Mouse (Mus musculus) left cerebral cortex, adult 18-20 months (tissue): Measurements from ENCODE around the gene Gm609. TPM values are rescaled to one million over a fixed set of nuclear protein-coding genes. Genes with fewer than 3 reads are reported as not detected.

ENCODE experiments used
- total RNA-seq, 2 experiments: library from RNA; stranded (reverse); gene quantifications; 2 replicates each; pipeline ENCODE4 v1.2.3; 2021

Gene Gm609
- total RNA-seq, 2 experiments from 2014 or later: 0.14 to 0.23 TPM

Other genes with a start within 250 kb of the Gm609 start
- 100 to 1,000 TPM; 104 to 109 TPM for gene Cd200, start 83.9 kb downstream of the Gm609 start, total RNA-seq
- gene Gm17783, start 39.1 kb upstream of the Gm609 start, total RNA-seq: not detected
- not detected for gene Slc9c1, start 42.3 kb upstream of the Gm609 start, total RNA-seq
- not detected for gene Gcsam, start 117.4 kb upstream of the Gm609 start, total RNA-seq
- gene BC016579, start 161.1 kb upstream of the Gm609 start, total RNA-seq: under 1 TPM in 1 of 2 experiments, not detected in 1; 0.26 TPM
- 1 to 10 TPM; 1.5 to 2.7 TPM for gene Tmprss7, start 200.7 kb upstream of the Gm609 start, total RNA-seq
- 100 to 1,000 TPM; 320 to 341 TPM for gene Tagln3, start 231.6 kb upstream of the Gm609 start, total RNA-seq
- gene Abhd10, start 250.0 kb upstream of the Gm609 start, total RNA-seq: 10 to 100 TPM; 23.3 to 27.8 TPM